Mouse (Mus musculus): Measurements from ENCODE around the gene Fam107a.

- TF ChIP-seq TAL1 (IDR thresholded peaks at IDR 0.05; ENCODE audit: low read length) (no peak), ELF1 (IDR thresholded peaks at IDR 0.05; ENCODE audit: low read depth, low read length) (no peak), USF1 (IDR thresholded peaks at IDR 0.05; ENCODE audit: low read depth, low read length) (no peak), CTCF (IDR thresholded peaks at IDR 0.05 in 2 of 3, conservative IDR thresholded peaks at IDR 0.05 in 1 of 3; ENCODE audit: control insufficient read depth in 1 of 3, insufficient read depth in 1 of 3, low read depth in 2 of 3, low read length in 3 of 3, poor library complexity in 1 of 3, severe bottlenecking in 1 of 3) (no peak), TBP (IDR thresholded peaks at IDR 0.05; ENCODE audit: low read depth, low read length) (no peak)
Measured at GRCm38 (mm10) chr14:8342509-8343106, 24.8 kb upstream of the Fam107a start.

Data from MEL (cell line).